Mouse (Mus musculus) heart, embryonic 14.5 days (tissue): ENCODE measurements at regions not wholly inside any gene's neighbourhood (a gene's known extent, or its start where the extent isn't known, plus 50 kb on each side); places are given as distances from the start of the nearest gene placed in this dataset.

Experiments used
- ATAC-seq: fragments of 200-750 bp; cut with Nextera tagmentation; 2 replicates; pipeline ENCODE4 v1.8.0; 2017; ENCODE audit warnings: low read depth, moderate TSS enrichment; ENCODE audit not compliant: insufficient number of reproducible peaks, insufficient read depth, low FRiP score
- H3K27ac ChIP-seq, 2 experiments: fragments of 200-500 bp in 1 of 2; fragments of 300-500 bp in 1 of 2; sonication (generic) in 1 of 2; replicated peaks in 1 of 2; 2 replicates each; pipeline ENCODE4 v1.5.1; 2012 to 2014; ENCODE audit warnings: low read depth in 2 of 2, low read length in 2 of 2, control low read depth in 1 of 2, mild to moderate bottlenecking in 1 of 2, mixed read lengths in 1 of 2; ENCODE audit not compliant: control insufficient read depth in 1 of 2, insufficient read depth in 1 of 2
- H3K27me3 ChIP-seq: fragments of 300-500 bp; sonication (generic); 2 replicates; pipeline ENCODE4 v1.6.1; 2014; ENCODE audit warnings: mild to moderate bottlenecking, low read length, control low read depth; ENCODE audit not compliant: control insufficient read depth, insufficient read depth
- H3K36me3 ChIP-seq: fragments of 300-500 bp; sonication (generic); 2 replicates; pipeline ENCODE4 v1.6.1; 2014; ENCODE audit warnings: mild to moderate bottlenecking, control low read depth, low read length, mixed read lengths; ENCODE audit not compliant: control insufficient read depth, insufficient read depth
- H3K4me1 ChIP-seq, 2 experiments: fragments of 200-500 bp in 1 of 2; fragments of 300-500 bp in 1 of 2; sonication (generic) in 1 of 2; 2 replicates each; pipeline ENCODE4 v1.6.1; 2012 to 2014; ENCODE audit warnings: low read length in 2 of 2, control low read depth in 1 of 2, mixed read lengths in 1 of 2; ENCODE audit not compliant: control insufficient read depth in 2 of 2, insufficient read depth in 2 of 2
- H3K4me2 ChIP-seq: fragments of 300-500 bp; sonication (generic); 2 replicates; pipeline ENCODE4 v1.6.1; 2014; ENCODE audit warnings: mild to moderate bottlenecking, low read length
- H3K4me3 ChIP-seq, 2 experiments: fragments of 200-500 bp in 1 of 2; fragments of 300-500 bp in 1 of 2; sonication (generic) in 1 of 2; 2 replicates each; pipeline ENCODE4 v1.5.1; 2012 to 2014; ENCODE audit warnings: low read length in 2 of 2, mild to moderate bottlenecking in 2 of 2, control low read depth in 1 of 2, low read depth in 1 of 2, moderate library complexity in 1 of 2; ENCODE audit not compliant: control insufficient read depth in 1 of 2, insufficient read depth in 1 of 2
- H3K9ac ChIP-seq: fragments of 300-500 bp; sonication (generic); 2 replicates; pipeline ENCODE4 v1.6.1; 2014; ENCODE audit warnings: mild to moderate bottlenecking, low read length
- H3K9me3 ChIP-seq: fragments of 300-500 bp; sonication (generic); 2 replicates; pipeline ENCODE4 v1.6.1; 2016; ENCODE audit warnings: low read length, control low read depth; ENCODE audit not compliant: control insufficient read depth
- WGBS: fragments of 180-500 bp; shearing (Covaris S2); extraction: QIAGEN DNeasy Blood & Tissue Kit; methylation state at CpG from one replicate; pipeline ENCODE4 v1.1.7; 2014; 5-methylcytosine and 5-hydroxymethylcytosine counted together

DNA sequence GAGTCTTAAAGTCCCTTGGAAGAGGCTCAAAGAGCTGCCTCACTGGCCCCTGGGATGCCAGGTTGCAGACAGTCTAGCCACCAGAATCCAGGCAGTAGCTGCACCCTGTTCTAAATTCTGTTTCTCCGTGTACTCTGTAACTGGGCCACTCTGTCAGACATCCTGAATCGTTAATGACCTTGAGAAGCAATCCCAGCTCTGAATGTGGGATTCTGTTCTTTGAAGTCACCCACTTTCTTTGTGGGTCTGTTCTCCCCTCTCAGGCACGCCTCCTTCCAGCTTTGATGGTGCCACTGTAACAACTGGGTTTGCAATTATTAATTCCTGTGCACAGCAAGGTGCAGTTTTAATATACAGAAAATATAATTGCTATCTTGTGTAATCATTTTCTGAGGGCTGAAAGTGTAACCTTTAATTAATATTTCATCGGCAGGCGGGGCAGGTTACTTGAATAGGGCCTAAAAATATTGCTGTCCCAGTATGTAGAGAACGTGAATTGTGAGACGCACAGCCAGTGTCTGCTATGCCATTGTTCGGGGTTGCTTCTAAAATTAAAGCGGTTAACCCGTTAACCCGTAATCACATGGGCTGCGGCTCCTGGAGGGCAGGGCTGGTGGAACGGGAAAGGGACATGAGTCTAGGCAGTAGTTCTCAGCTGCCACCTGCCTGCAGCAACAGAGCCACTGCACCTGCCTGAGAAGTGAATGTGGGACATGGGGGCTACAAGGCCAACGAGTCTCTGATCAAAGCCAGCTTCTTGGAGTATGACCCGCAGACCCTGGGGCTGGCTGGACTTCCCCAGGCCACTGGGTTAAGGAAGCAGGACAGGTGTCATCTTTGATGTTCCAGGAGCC, 64.3 kb upstream of the Id2 start:
- H3K27me3 ChIP-seq: no peaks in the 10 kb centered on the region
- no peak overlapping the region for H3K4me2 ChIP-seq
- WGBS: 45% methylated on average over 15 of the region's 15 CpGs
- H3K9ac ChIP-seq: no peak overlapping the region
- peak overlapping the region; percentile 20 to 27; a peak in 1 of 4 replicates for H3K27ac ChIP-seq
- H3K9me3 ChIP-seq: no peaks in the 10 kb centered on the region
- peaks cover 26 to 30% of the 10 kb centered on the region in 2 experiments for H3K4me1 ChIP-seq
- peak; percentile 23; the same call in 1 of the 2 replicates for ATAC-seq
- no peaks in the 10 kb centered on the region for H3K36me3 ChIP-seq
- H3K4me3 ChIP-seq: no peak overlapping the region

DNA sequence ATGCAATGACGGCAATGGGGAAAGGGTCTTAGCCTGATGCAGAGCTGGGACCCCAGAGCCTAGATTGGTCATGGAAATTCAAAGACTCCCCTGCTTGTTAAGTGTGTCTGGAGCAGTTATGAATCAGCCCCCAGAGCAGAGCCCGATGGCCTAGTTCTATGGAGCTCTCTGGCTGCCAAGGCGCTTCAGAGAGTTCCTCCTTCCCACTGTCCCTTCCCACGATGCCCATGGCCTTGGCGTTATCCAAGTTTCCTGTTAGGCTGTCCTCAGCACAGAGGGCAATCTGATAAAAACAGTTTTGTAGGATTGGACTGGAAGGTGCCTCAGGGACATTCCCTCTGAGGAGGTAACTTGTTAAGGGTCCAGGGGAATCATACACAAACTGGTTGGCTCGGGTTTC, 62.2 kb upstream of the Id2 start:
- Histone ChIP-seq H3K9me3 (no peaks in the 10 kb centered on the region), H3K36me3 (no peaks in the 10 kb centered on the region), H3K4me2 (no peak overlapping the region), H3K4me3 (no peak overlapping the region), H3K4me1 (peaks cover 26 to 30% of the 10 kb centered on the region in 2 experiments), H3K27me3 (no peaks in the 10 kb centered on the region), H3K9ac (no peak overlapping the region), H3K27ac (no peak overlapping the region)
- WGBS: 88% methylated on average over 6 of the region's 6 CpGs
- no peak for ATAC-seq

DNA sequence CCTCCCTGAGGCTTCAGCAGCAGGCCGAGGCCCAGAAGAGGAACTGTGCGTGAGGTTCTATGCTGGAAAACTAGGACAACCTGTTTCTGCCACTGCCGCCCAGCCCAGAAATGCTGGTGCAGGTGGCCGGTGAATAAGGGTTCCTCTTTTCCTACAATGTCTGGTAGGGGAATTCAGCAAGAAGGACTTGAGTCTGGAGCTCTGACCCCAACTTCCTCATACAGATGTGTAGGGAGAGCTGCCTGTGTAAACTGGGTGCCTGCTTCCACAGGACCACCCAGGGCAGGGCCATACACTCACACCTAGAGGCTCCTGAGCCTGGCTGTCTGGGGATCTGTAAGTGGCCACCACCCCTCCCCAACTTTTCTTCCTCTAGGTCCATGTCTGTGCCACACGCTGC, 60.3 kb upstream of the Id2 start:
- ATAC-seq: no peak
- H3K4me2 ChIP-seq: no peak overlapping the region
- H3K27me3 ChIP-seq: no peaks in the 10 kb centered on the region
- no peak overlapping the region for H3K9ac ChIP-seq
- no peaks in the 10 kb centered on the region for H3K9me3 ChIP-seq
- H3K36me3 ChIP-seq: no peaks in the 10 kb centered on the region
- peaks cover 17 to 20% of the 10 kb centered on the region in 2 experiments for H3K4me1 ChIP-seq
- no peak overlapping the region for H3K27ac ChIP-seq
- 85% methylated on average over 5 of the region's 5 CpGs for WGBS
- H3K4me3 ChIP-seq: no peak overlapping the region

DNA sequence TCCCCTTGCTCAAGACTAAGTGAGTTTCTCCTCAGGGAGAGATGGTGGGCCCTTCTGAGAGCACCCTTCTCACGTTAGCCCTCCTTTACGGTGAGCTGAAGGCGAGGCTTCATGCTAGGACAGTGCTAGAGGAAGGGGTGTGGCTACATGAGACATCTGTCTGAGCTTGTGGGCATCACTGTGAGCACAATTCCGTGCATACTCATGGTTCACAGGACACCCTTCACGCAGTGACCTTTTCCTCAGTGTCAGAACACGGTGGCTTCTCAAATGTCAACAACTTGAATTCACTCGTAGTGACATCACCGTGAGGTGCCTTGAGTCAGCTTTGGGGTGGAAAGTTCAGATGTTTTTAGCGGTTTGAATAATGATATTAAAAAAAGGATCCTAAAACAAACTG, 58.5 kb upstream of the Id2 start:
- WGBS: 52% methylated on average over 9 of the region's 9 CpGs
- ATAC-seq: no peak
- no peaks in the 10 kb centered on the region for H3K27me3 ChIP-seq
- H3K27ac ChIP-seq: no peak overlapping the region
- no peaks in the 10 kb centered on the region for H3K9me3 ChIP-seq
- H3K9ac ChIP-seq: no peak overlapping the region
- no peaks in the 10 kb centered on the region for H3K36me3 ChIP-seq
- H3K4me1 ChIP-seq: peaks cover 3 to 7% of the 10 kb centered on the region in 2 experiments; a peak in 2 of 4 replicates
- H3K4me2 ChIP-seq: no peak overlapping the region
- no peak overlapping the region for H3K4me3 ChIP-seq

DNA sequence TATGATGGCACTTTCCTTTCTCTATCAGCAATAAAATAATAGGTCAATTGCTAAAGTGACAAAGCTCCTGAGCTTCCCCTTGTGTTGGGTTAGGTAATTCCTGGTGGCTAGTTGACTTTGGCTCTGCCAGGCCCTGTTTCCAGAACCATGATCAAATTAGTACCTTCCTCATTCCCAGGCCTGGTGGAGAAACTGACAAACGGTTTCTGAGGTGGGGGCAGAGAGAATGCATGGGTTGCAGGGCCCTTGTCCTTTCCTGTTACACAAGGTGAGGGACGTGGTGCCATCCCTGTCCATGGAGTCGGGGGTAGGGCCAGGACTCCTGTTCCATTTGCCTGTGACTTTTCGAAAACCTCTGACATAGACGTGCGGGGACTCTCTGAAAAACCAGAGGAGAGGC, 51.2 kb upstream of the Id2 start:
- Histone ChIP-seq H3K27me3 (no peaks in the 10 kb centered on the region), H3K9me3 (no peaks in the 10 kb centered on the region), H3K4me2 (no peak overlapping the region), H3K4me1 (no peaks in the 10 kb centered on the region; a peak in 1 of 4 replicates), H3K36me3 (no peaks in the 10 kb centered on the region), H3K27ac (no peak overlapping the region), H3K9ac (no peak overlapping the region), H3K4me3 (no peak overlapping the region)
- 80% methylated on average over 6 of the region's 6 CpGs for WGBS
- ATAC-seq: no peak
